Mouse (Mus musculus) bone marrow, adult 2 months (tissue): ENCODE data around the gene Alkbh1.

Experiments
- CTCF ChIP-seq: fragments of 200-500 bp; IDR thresholded peaks from 2 replicates; pipeline ENCODE4 v1.5.1; 2011; ENCODE audit warnings: low read length, control low read depth; ENCODE audit not compliant: control insufficient read depth, insufficient read depth
- POLR2A ChIP-seq: fragments of 200-500 bp; IDR thresholded peaks from 2 replicates; pipeline ENCODE4 v1.6.1; 2011; ENCODE audit warnings: low read depth, mild to moderate bottlenecking, control low read depth, low read length, borderline replicate concordance; ENCODE audit not compliant: control insufficient read depth

GRCm38 (mm10) chr12:87389231-87389630, 54.6 kb downstream of the Alkbh1 start:
- no peak for TF ChIP-seq CTCF
- TF ChIP-seq POLR2A: no peak
